Mouse (Mus musculus): ENCODE measurements around the gene Pick1.

- TF ChIP-seq POLR2A (IDR thresholded peaks at IDR 0.05; ENCODE audit: extremely low read depth, insufficient read depth, low read length) (no peak), CTCF (IDR thresholded peaks at IDR 0.05; ENCODE audit: extremely low read depth, insufficient read depth, low read length) (no peak)
These were observed 60.5 kb downstream of the Pick1 start for GRCm38 (mm10) chr15:79289441-79289840.
